Mouse (Mus musculus) thymus, postnatal 25 days (tissue): Measurements from ENCODE around the gene Pdzd3.

Source experiments
- DNase-seq: peaks from one replicate; pipeline ENCODE4 v3.0.0; 2022

Pdzd3 gene

GRCm38 (mm10) chr9:44249181-44250146 lies 1.8 kb downstream of the Pdzd3 start:
- peak; percentile 90 for DNase-seq

- no peak for DNase-seq
Measured at GRCm38 (mm10) chr9:44247907-44248306, 3.4 kb downstream of the Pdzd3 start.

GRCm38 (mm10) chr9:44243621-44244020 lies 7.7 kb downstream of the Pdzd3 start:
- DNase-seq = no peak

GRCm38 (mm10) chr9:44241418-44241817 lies 9.9 kb downstream of the Pdzd3 start:
- peak; percentile 64 for DNase-seq

- DNase-seq = no peak
Measured at GRCm38 (mm10) chr9:44240911-44241310, 10.4 kb downstream of the Pdzd3 start.

- DNase-seq = no peak
Measured at GRCm38 (mm10) chr9:44240399-44240798, 10.9 kb downstream of the Pdzd3 start, which contains the start of gene Ccdc153. Gene Ccdc153, plus strand, starts transcription at chr9:44240676.

- DNase-seq = peak; percentile 86
Measured at GRCm38 (mm10) chr9:44239447-44239846, 11.8 kb downstream of the Pdzd3 start.

- DNase-seq = peak; percentile 78
Measured at GRCm38 (mm10) chr9:44238501-44239190, 12.6 kb downstream of the Pdzd3 start.

GRCm38 (mm10) chr9:44237128-44237527 lies 14.1 kb downstream of the Pdzd3 start:
- DNase-seq = peak; percentile 53

- peak; percentile 47 for DNase-seq
Measured at GRCm38 (mm10) chr9:44236601-44237000, 14.7 kb downstream of the Pdzd3 start.

GRCm38 (mm10) chr9:44234479-44235427 lies 16.5 kb downstream of the Pdzd3 start:
- peak; percentile 77 for DNase-seq

GRCm38 (mm10) chr9:44233802-44234478 lies 17.3 kb downstream of the Pdzd3 start, which contains the start of gene Cbl:
Gene Cbl, minus strand, starts transcription at chr9:44234049.
- peak; percentile 100 for DNase-seq

GRCm38 (mm10) chr9:44233021-44233801 lies 18.1 kb downstream of the Pdzd3 start:
- peak; percentile 78 for DNase-seq

- no peak for DNase-seq
Measured at GRCm38 (mm10) chr9:44231609-44232008, 19.7 kb downstream of the Pdzd3 start.

GRCm38 (mm10) chr9:44225993-44226392 lies 25.3 kb downstream of the Pdzd3 start:
- DNase-seq = no peak

GRCm38 (mm10) chr9:44213538-44213937 lies 37.7 kb downstream of the Pdzd3 start:
- DNase-seq = no peak

- DNase-seq = no peak
Measured at GRCm38 (mm10) chr9:44212406-44212805, 38.9 kb downstream of the Pdzd3 start.

- no peak for DNase-seq
Measured at GRCm38 (mm10) chr9:44209416-44209815, 41.9 kb downstream of the Pdzd3 start.

GRCm38 (mm10) chr9:44207840-44208239 lies 43.4 kb downstream of the Pdzd3 start:
- no peak for DNase-seq

- DNase-seq = no peak
Measured at GRCm38 (mm10) chr9:44200458-44200857, 50.8 kb downstream of the Pdzd3 start.

- DNase-seq = no peak
Measured at GRCm38 (mm10) chr9:44199580-44199979, 51.7 kb downstream of the Pdzd3 start.
